Mouse (Mus musculus): ENCODE measurements around the gene Wdr38. TPM values are rescaled to one million over a fixed set of nuclear protein-coding genes. Genes with fewer than 3 reads are reported as not detected.

Wdr38 gene
- polyA plus RNA-seq, 1 experiment from 2014 or later = 1.6 TPM

DNA sequence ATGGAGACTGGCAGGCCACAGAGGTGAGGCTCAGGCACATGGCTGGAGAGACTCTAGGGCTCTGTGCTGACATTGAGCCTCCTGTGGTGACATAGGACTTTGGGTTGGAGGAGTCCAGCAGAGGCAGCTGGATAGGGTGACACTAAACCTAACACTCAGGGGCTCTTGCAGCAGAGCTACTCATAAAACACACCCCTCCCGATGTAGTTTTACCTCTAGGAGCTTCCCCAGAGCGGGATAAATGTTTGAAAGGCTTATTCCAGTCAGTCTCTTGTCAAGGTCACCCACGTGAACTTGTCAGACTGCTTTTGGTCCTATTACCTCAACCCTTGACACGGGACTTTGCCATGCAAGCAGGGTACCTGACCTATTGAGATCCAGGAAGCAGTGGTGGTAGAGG lies 2.1 kb downstream of the Wdr38 start:
- WGBS = 62% methylated on average over 4 of the region's 4 CpGs

GRCm38 (mm10) chr2:38999910-39000586 lies 2.8 kb downstream of the Wdr38 start:
- Histone ChIP-seq H3K4me1 (peaks cover 33% of the 10 kb centered on the region), H3K36me3 (peaks cover 43% of the 10 kb centered on the region), H3K4me2 (no peak overlapping the region), H3K27ac (replicated peaks) (no peak overlapping the region), H3K9me3 (replicated peaks) (no peaks in the 10 kb centered on the region), H3K9ac (replicated peaks) (no peak overlapping the region), H3K27me3 (replicated peaks) (no peaks in the 10 kb centered on the region; the same call in 1 of the 2 replicates), H3K4me3 (replicated peaks) (no peak overlapping the region)
- 69% methylated on average over 8 of the region's 8 CpGs for WGBS
- no peak for ATAC-seq (ENCODE audit: low FRiP score)

More for the DNA sequence above, 2.1 kb downstream of the Wdr38 start:
- ATAC-seq (ENCODE audit: low FRiP score) = no peak
- Histone ChIP-seq H3K4me1 (peaks cover 33% of the 10 kb centered on the region), H3K4me3 (replicated peaks) (no peak overlapping the region), H3K27ac (replicated peaks) (no peak overlapping the region), H3K4me2 (no peak overlapping the region), H3K27me3 (replicated peaks) (no peaks in the 10 kb centered on the region; the same call in 1 of the 2 replicates), H3K9me3 (replicated peaks) (no peaks in the 10 kb centered on the region), H3K9ac (replicated peaks) (no peak overlapping the region), H3K36me3 (peaks cover 43% of the 10 kb centered on the region)

GRCm38 (mm10) chr2:39000587-39000919 lies 3.3 kb downstream of the Wdr38 start:
- Histone ChIP-seq H3K27ac (replicated peaks) (no peak overlapping the region), H3K27me3 (replicated peaks) (no peaks in the 10 kb centered on the region; the same call in 1 of the 2 replicates), H3K4me1 (peaks cover 33% of the 10 kb centered on the region), H3K4me2 (no peak overlapping the region), H3K4me3 (replicated peaks) (no peak overlapping the region), H3K9ac (replicated peaks) (no peak overlapping the region), H3K36me3 (peaks cover 43% of the 10 kb centered on the region), H3K9me3 (replicated peaks) (no peaks in the 10 kb centered on the region)
- WGBS = 92% methylated on average over 4 of the region's 4 CpGs
- ATAC-seq (ENCODE audit: low FRiP score) = no peak

DNA sequence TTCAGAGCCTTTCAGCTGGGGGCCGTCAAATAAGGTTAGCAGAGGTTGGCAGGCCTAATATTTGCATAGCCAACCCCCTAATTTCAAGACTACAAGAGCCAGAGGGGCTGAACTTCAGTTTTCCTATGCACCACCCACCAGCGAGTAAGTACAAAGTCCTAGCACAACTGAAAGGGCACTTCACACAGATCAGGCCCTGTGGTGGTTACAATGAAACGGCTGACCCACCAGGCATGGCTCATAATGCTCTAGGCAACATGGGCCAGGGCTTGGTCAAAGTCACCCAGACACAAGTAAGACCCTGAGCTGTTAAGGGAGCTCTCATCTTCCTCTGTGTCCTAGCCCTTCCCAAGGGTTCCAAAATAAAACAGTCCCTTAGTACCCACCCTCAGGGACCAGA lies 4.6 kb downstream of the Wdr38 start:
- Histone ChIP-seq H3K9ac (replicated peaks) (no peak overlapping the region), H3K4me3 (replicated peaks) (no peak overlapping the region), H3K36me3 (peaks cover 43% of the 10 kb centered on the region), H3K27ac (replicated peaks) (no peak overlapping the region), H3K4me1 (peaks cover 45% of the 10 kb centered on the region), H3K27me3 (replicated peaks) (no peaks in the 10 kb centered on the region; the same call in 1 of the 2 replicates), H3K4me2 (no peak overlapping the region), H3K9me3 (replicated peaks) (no peaks in the 10 kb centered on the region)
- no peak for ATAC-seq (ENCODE audit: low FRiP score)
- WGBS = 84% methylated on average over 3 of the region's 3 CpGs

- no peaks in the 10 kb centered on the region for H3K9me3 ChIP-seq (replicated peaks)
- WGBS = 50% methylated on average over 8 of the region's 8 CpGs
- ATAC-seq (ENCODE audit: low FRiP score) = no peak
- H3K36me3 ChIP-seq = peaks cover 43% of the 10 kb centered on the region
- H3K27me3 ChIP-seq (replicated peaks) = no peaks in the 10 kb centered on the region
- peak overlapping the region; percentile 83 for H3K4me2 ChIP-seq
- peak overlapping the region; percentile 84 for H3K4me3 ChIP-seq (replicated peaks)
- peak overlapping the region; percentile 88; the same call in 1 of the 2 replicates for H3K9ac ChIP-seq (replicated peaks)
- H3K4me1 ChIP-seq = peaks cover 46% of the 10 kb centered on the region
- H3K27ac ChIP-seq (replicated peaks) = no peak overlapping the region
Measured at GRCm38 (mm10) chr2:39003106-39003505, 5.8 kb downstream of the Wdr38 start.

DNA sequence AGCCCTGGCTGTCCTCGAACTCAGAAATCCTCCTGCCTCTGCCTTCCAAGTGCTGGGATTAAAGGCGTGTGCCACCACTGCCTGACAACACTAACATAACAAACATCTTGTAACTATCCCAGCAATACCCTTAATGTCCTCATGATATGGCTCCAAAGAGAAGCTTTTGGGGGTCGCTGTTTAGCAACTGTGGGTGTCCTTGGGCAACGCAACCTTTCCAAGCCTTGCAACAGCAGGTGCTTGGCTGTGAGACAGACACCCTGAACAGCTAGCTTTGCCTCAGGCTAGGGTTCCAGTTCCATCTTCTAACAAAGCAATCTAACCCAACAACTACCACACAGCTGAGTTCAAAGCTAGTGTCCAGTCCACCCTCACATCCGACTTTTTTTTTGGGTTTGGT lies 6.2 kb downstream of the Wdr38 start:
- Histone ChIP-seq H3K27ac (replicated peaks) (no peak overlapping the region), H3K4me1 (peaks cover 43% of the 10 kb centered on the region), H3K4me2 (peak overlapping the region; percentile 83), H3K9me3 (replicated peaks) (no peaks in the 10 kb centered on the region), H3K27me3 (replicated peaks) (no peaks in the 10 kb centered on the region), H3K4me3 (replicated peaks) (peak overlapping the region; percentile 84), H3K36me3 (peaks cover 43% of the 10 kb centered on the region), H3K9ac (replicated peaks) (peak overlapping the region; percentile 88)
- no peak for ATAC-seq (ENCODE audit: low FRiP score)
- WGBS = 74% methylated on average over 5 of the region's 5 CpGs

DNA sequence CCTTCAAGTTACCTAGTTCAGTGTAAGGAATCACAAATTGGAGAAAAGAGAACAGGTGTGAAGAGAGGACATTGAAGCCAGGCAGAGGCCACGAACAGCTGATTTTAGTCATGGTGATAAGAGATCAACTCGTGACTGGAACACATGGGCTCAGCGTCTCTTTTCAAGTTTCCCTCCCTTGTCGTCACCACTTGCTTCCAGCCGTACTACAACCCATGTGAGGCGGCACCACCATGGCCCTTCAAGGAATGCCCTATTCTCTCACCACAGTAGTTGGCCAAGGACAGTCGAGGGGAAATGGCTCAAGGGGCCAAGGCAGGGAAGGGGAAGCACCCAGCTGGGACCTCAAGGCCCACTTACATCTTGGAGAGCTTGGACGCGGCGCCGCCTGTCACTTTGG lies 7.1 kb downstream of the Wdr38 start:
- Histone ChIP-seq H3K27me3 (replicated peaks) (no peaks in the 10 kb centered on the region), H3K4me1 (peaks cover 52% of the 10 kb centered on the region), H3K4me2 (peak overlapping the region; percentile 83), H3K4me3 (replicated peaks) (peak overlapping the region; percentile 84), H3K9ac (replicated peaks) (peak overlapping the region; percentile 88), H3K27ac (replicated peaks) (peak overlapping the region; percentile 88), H3K36me3 (peaks cover 40% of the 10 kb centered on the region), H3K9me3 (replicated peaks) (no peaks in the 10 kb centered on the region)
- 0% methylated on average over 11 of the region's 11 CpGs for WGBS
- no peak for ATAC-seq (ENCODE audit: low FRiP score)

DNA sequence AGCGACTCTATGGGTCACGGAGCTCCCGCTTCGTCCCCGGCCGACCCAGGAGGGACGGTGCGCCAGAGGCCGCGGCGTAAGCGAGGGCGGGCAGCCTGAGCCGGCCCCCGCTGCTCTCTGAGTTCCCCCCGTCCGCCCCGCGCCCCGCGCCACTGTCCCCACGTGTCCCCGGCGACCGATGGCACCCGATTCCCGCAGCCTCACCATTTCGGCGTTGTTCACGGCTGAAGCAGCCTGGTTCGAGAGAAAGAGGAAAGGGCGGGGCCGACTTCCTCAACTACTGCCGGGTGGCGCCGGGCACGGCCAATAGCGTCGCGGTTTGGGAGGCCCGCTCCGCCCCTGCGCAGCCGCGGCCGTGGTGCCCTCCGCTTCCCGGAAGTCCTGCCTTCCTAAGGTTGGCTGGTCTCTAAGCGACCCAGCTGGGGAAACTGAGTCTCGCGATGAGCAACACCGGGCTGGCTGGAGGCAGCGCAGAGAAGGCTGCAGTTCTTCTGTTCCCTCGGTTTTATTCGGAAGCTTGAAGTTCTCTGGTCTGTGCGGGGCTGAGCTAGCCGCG lies 7.7 kb downstream of the Wdr38 start, which contains the start of gene Arpc5l:
Arpc5l (plus strand) TSS at position 469 of the 556 bp plus-strand sequence.
- Histone ChIP-seq H3K9me3 (replicated peaks) (no peaks in the 10 kb centered on the region), H3K36me3 (peaks cover 36% of the 10 kb centered on the region), H3K4me1 (peaks cover 56% of the 10 kb centered on the region), H3K4me2 (peak within 1 kb of the TSS; percentile 83), H3K27me3 (replicated peaks) (no peaks in the 10 kb centered on the region), H3K27ac (replicated peaks) (peak within 1 kb of the TSS; percentile 88), H3K9ac (replicated peaks) (peak within 1 kb of the TSS; percentile 88), H3K4me3 (replicated peaks) (peak within 1 kb of the TSS; percentile 84)
- ATAC-seq (ENCODE audit: low FRiP score) = peak; percentile 86
- under 1% methylated on average over 58 of the region's 58 CpGs for WGBS

DNA sequence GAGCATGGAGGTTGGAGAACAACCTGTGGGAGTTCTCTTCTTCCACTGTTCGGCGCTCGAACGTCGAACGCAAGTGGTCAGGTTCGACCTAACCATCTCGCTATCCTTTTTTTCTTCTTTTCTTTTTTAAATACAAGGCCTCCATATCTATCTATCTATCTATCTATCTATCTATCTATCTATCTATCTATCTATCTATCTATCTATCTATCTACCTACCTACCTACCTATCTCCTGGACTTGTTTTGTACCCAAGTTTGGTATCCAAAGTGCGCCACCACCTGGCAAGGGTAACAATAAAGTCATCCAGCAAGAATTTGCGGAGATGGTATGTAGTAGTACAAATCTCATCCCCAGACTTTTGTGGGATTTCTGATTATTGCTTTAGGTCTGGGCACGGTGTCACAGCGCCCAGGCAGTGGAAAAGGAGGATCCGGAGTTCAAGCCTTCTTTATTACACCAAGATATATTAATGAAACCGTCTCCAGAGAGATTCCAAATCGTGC lies 8.4 kb downstream of the Wdr38 start, which contains the start of gene Rpl35:
Rpl35 (minus strand) TSS at position 51 of the 506 bp plus-strand sequence.
- no peak for ATAC-seq (ENCODE audit: low FRiP score)
- H3K4me1 ChIP-seq = peaks cover 59% of the 10 kb centered on the region
- H3K9me3 ChIP-seq (replicated peaks) = no peaks in the 10 kb centered on the region
- no peaks in the 10 kb centered on the region for H3K27me3 ChIP-seq (replicated peaks)
- peak within 1 kb of the TSS; percentile 84 for H3K4me3 ChIP-seq (replicated peaks)
- peak within 1 kb of the TSS; percentile 88 for H3K9ac ChIP-seq (replicated peaks)
- WGBS = 12% methylated on average over 15 of the region's 15 CpGs
- H3K27ac ChIP-seq (replicated peaks) = peak within 1 kb of the TSS; percentile 88
- H3K4me2 ChIP-seq = peak within 1 kb of the TSS; percentile 83
- H3K36me3 ChIP-seq = peaks cover 29% of the 10 kb centered on the region

DNA sequence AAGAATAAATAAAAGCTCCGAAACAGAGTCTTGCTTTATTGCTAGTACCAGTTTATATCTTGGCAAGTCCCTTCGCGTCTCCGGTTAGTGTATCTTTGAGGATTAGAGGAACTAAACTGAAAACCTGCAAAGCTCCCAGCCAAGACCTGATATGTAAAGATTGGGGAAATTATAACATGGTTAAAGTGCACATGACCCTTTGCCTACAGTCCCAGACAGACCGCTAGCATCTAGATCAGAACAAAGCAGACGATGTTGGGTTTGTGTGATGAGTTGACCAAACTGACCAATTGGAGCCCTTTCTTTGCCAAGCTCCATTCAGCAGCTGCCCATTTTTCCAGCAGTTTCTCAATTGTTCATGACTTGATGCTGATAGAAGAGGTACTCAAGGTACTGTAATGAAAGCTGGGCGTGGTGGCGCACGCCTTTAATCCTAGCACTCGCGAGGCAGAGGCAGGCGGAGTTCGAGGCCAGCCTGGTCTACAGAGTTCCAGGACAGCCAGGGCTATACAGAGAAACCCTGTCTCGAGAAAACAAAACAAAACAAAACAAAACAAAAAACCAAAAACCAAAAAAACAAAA lies 9.0 kb downstream of the Wdr38 start:
- H3K27me3 ChIP-seq (replicated peaks) = no peaks in the 10 kb centered on the region
- H3K4me3 ChIP-seq (replicated peaks) = peak overlapping the region; percentile 84
- no peak overlapping the region for H3K27ac ChIP-seq (replicated peaks)
- 92% methylated on average over 14 of the region's 14 CpGs for WGBS
- H3K4me1 ChIP-seq = peaks cover 65% of the 10 kb centered on the region
- no peak for ATAC-seq (ENCODE audit: low FRiP score)
- no peaks in the 10 kb centered on the region for H3K9me3 ChIP-seq (replicated peaks)
- H3K9ac ChIP-seq (replicated peaks) = 0 out of 2 replicates have a peak overlapping the region, but pooled peaks have one; percentile 75
- peak overlapping the region; percentile 83 for H3K4me2 ChIP-seq
- peaks cover 23% of the 10 kb centered on the region for H3K36me3 ChIP-seq

GRCm38 (mm10) chr2:39007865-39008264 lies 10.6 kb downstream of the Wdr38 start:
- under 1% methylated on average over 44 of the region's 44 CpGs for whole genome bisulfite sequencing
- no peaks in the 10 kb centered on the region for H3K9me3 ChIP-seq (replicated peaks)
- H3K36me3 ChIP-seq = peaks cover 17% of the 10 kb centered on the region
- H3K4me3 ChIP-seq (replicated peaks) = peak overlapping the region; percentile 87
- H3K27ac ChIP-seq (replicated peaks) = peak overlapping the region; percentile 94
- peak overlapping the region; percentile 98 for H3K9ac ChIP-seq (replicated peaks)
- H3K4me2 ChIP-seq = peak overlapping the region; percentile 89
- peak; percentile 90 for ATAC-seq (ENCODE audit: low FRiP score)
- peaks cover 58% of the 10 kb centered on the region for H3K4me1 ChIP-seq
- no peaks in the 10 kb centered on the region for H3K27me3 ChIP-seq (replicated peaks)

All from neural tube, embryonic 15.5 days (tissue).